9 mouse cellular contexts compared by ENCODE assay signal in the genomic region with DNA sequence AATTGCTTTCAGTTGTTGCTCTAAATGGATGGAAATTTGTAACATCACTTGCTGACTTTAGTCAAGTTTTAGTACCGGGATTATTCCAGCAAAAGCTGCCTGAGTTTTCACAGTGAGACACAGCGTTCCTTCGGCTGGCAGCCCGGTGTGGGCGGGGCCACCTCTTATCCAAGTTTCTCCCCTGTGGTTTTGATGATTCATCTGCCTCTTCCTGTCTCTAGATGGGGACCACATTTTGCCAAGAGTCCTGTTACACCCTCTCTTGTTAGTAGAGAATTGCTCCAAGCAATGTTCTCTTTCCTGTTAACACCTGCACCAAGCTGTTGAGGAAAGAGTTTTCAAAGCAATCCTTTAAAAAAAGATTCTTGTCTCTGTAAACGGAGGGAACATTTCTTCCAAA.
A peak's percentile ranks its signal among the peaks of the same experiment; 100 is the strongest.
DNase-seq lines count a peak whose midpoint lies in the region; ATAC-seq and TF ChIP-seq lines count a peak whose summit lies in the region.
"Had no signal": no experiment of that assay in that cellular context is flagged by ENCODE, and none has a peak within 500 bp of the region (broad histone marks: within the 10 kb centered on the region; RNA-seq: fewer than 3 reads in every experiment).

No protein-coding gene starts in this region.

- H3K9me3 ChIP-seq in hindbrain, embryonic 14.5 days (ENCODE audit: control insufficient read depth, low read length), result no peaks in the 10 kb centered on the region
- H3K9me3 ChIP-seq: neural tube, embryonic 13.5 days had no signal

- H3K36me3 ChIP-seq in hindbrain, embryonic 14.5 days (replicated peaks; ENCODE audit: control insufficient read depth, insufficient read depth), result no peaks in the 10 kb centered on the region
- H3K36me3 ChIP-seq: neural tube, embryonic 13.5 days had no signal

- no peak overlapping the region for H3K27ac ChIP-seq in hindbrain, embryonic 14.5 days
- H3K27ac ChIP-seq: neural tube, embryonic 13.5 days had no signal

- H3K4me3 ChIP-seq in lung, adult 2 months (replicated peaks; ENCODE audit: extremely low read depth, low read depth, low read length), result no peak overlapping the region
- no peak overlapping the region for H3K4me3 ChIP-seq in hindbrain, embryonic 14.5 days (replicated peaks; ENCODE audit: low read length)
- H3K4me3 ChIP-seq: neural tube, embryonic 13.5 days had no signal

- H3K4me2 ChIP-seq in hindbrain, embryonic 14.5 days (replicated peaks), result no peak overlapping the region
- H3K4me2 ChIP-seq: neural tube, embryonic 13.5 days had no signal

- no peak overlapping the region for H3K9ac ChIP-seq in hindbrain, embryonic 14.5 days
- H3K9ac ChIP-seq: neural tube, embryonic 13.5 days had no signal

- WGBS in lung, adult 2 months, result 2% methylated on average over 6 of the region's 6 CpGs
- WGBS in hindbrain, embryonic 14.5 days, result 40% methylated on average over 6 of the region's 6 CpGs

- no peak for TF ChIP-seq POLR2A in lung, adult 2 months (IDR thresholded peaks at IDR 0.05; ENCODE audit: borderline replicate concordance, extremely low read depth, low read depth, low read length)

- ATAC-seq in hindbrain, embryonic 14.5 days (ENCODE audit: low FRiP score), result no peak

- peaks cover 12% of the 10 kb centered on the region for H3K4me1 ChIP-seq in lung, adult 2 months (ENCODE audit: control insufficient read depth, insufficient read depth, low read length)
- no peaks in the 10 kb centered on the region for H3K4me1 ChIP-seq in hindbrain, embryonic 14.5 days (replicated peaks; ENCODE audit: control insufficient read depth, insufficient read depth, low read length)

- DNase-seq in urinary bladder, adult 18-20 months (ENCODE audit: low spot score in 2 of 2), result peak; percentile 45 to 83
- no peak for DNase-seq in urinary bladder, adult 2 months (ENCODE audit: low spot score)
- DNase-seq in cerebellum, adult 11-12 months, result peak; percentile 11
- DNase-seq in gastrocnemius, adult 8-10 months (ENCODE audit: low spot score in 2 of 2), result peak; percentile 89 to 91
- DNase-seq in kidney, postnatal 10 days, result peak; percentile 78
- DNase-seq in lung, adult 2 months, result peak; percentile 59
- DNase-seq in testis, postnatal 14 days (ENCODE audit: low spot score), result peak; percentile 74
- DNase-seq in hindbrain, embryonic 14.5 days (ENCODE audit: low spot score), result no peak

- no peak for TF ChIP-seq CTCF in lung, adult 2 months (IDR thresholded peaks at IDR 0.05; ENCODE audit: insufficient read depth, low read length)

- no peaks in the 10 kb centered on the region for H3K27me3 ChIP-seq in hindbrain, embryonic 14.5 days (ENCODE audit: control insufficient read depth, insufficient read depth, low read length)
- H3K27me3 ChIP-seq: neural tube, embryonic 13.5 days had no signal

Comparison
In these comparisons a context has a peak if more than half of its experiments do, and no peak if none do; other contexts are left out.
1. DNase-seq: peak in urinary bladder, adult 18-20 months (2 of 2), cerebellum, adult 11-12 months (single experiment), gastrocnemius, adult 8-10 months (2 of 2), kidney, postnatal 10 days (single experiment), lung, adult 2 months (single experiment) and testis, postnatal 14 days (single experiment); none in urinary bladder, adult 2 months (single experiment) and hindbrain, embryonic 14.5 days (single experiment).